Mouse (Mus musculus) CH12F3 (cell line): Measurements from ENCODE around the gene Larp1.

Experiments
- in situ Hi-C: fragments of 300-500 bp; cut with MboI; formaldehyde crosslinking; loops from 2 replicates; pipeline ENCODE4 v1.14.3; 2020; ENCODE audit warnings: low sequenced_read_pairs

Larp1 gene

DNA sequence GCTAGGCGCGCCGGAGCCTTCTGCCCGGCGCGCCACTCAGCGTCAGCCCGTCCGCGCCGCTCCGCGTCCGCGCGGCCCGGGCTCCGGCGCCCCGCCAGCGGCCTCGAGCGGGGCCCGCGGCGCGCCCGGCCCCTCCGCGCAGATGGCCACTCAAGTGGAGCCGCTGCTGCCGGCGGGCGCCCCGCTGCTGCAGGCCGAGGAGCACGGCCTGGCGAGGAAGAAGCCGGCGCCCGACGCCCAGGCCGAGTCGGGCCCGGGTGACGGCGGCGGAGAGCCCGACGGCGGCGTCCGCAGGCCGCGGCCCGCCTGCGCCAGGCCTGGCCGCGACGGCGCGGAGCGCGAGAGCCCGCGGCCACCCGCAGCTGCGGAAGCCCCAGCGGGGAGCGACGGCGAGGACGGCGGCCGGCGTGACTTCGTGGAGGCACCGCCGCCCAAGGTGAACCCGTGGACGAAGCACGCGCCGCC is at the start of gene Larp1:
Gene Larp1, plus strand, starts transcription at position 14 of the 465 bp plus-strand sequence.
- in situ Hi-C loops: no loop called here

DNA sequence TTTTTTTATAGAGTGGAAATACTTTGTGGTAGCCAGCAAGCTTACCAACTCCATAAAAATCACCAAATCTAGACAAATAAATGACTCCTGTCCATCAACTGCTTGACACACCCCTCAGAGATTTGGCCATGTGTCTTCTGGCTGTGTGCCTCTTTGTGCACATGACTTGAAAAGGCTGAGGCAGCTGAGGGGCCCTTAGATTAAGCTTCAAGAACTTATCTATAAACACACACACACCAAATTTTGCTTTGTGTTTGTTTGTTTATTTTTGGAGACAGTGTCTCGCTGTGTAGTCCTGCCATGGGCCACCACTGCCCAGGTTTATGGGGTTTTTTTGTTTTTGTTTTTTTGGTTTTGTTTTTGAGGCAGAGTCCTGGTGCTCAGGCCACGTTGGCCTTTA is 48.9 kb upstream of the Larp1 start:
- in situ Hi-C loops: loop anchor here (10.0 kb wide), 1 partner anchor 105 kb away; no protein-coding TSS in a partner anchor

DNA sequence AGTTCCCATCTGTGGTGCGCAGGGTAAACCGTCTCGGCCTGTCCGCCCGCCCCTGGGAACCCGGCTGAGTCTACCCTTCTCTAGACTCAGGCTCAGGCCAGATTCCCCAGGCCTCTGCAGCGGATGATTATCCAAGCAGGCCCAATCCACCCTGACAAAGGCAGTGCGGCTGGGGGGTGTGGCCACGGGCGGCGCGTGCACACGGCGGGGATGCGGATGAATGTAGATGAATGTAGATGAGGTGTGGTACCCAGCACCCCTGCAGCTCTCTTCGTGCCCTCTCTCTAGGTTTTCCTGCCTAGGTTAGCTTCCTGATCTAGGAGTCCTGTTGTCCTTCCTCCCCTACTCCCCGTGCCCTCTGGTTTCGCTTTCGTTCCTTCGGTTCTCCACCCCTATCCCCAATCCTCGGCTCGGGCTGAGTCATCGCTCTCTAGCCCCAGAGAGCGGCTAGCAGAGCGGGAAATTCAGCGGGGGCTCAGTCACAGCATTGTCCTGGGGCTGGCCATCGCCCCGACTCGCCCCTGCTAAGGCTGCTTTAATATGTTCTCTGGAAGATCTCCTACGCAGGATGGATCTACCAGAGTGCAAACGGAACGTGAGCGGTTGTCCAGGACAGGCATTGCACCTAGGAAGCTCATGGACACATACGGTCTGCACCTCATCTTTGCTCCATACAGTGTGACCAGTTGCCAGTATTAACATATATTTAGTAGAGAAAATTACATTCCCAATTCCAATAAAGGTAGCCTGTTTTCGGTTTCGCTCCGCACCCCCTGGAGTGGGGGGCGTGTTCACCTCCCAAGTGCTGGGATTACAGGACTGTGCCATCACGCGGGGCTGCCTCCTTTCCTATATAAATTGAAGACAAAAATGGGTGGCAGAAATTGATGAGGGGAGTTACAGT is 46.2 kb upstream of the Larp1 start:
- in situ Hi-C loops: no loop called here

DNA sequence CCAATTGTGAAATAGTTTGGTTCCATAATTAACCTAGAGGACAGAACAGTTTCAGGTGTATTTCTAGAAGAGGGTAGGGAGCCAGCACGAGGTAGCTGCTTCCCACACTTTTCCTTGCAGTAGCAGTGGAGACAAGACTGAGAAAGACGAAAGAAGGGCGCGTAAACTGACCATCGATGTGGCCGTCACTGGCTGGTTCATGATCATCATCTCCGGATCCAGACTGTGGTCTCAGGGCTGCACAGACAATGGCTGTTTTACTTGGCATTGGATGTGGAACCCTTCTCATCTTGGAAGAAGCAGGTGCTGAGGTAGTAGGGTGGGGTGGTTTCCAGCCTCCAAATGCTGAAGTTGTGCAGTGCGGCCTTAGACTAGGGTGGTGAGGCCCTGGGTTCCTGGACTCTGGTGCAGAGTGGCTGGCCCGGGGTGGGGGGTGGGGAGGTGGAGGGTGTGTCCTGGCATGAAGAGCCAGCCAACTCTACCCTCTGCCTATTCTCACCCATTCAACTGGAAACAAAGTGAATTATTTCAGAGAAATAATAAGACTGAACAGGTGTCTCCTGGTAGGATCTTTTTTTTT is 45.5 kb upstream of the Larp1 start:
- in situ Hi-C loops: no loop called here

DNA sequence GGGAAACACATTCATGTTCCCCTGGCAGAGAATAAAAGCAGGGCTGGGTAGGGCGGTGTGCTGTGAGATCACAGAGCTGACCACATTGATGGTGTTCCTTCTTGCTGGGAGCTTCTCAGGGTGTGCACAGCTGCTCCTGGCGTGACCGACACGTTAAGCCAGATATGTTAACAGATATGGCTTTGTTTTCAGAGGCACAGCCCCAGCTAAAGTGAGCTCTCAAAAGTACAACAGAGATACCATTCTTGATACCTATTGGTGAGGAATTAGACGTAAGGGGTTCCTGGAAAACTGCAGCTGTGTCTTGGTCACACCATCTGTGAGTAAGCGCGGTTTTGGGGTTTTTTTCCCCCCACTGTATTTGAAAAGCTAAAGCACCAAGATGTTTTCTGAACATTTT is 42.2 kb upstream of the Larp1 start:
- in situ Hi-C loops: no loop called here

DNA sequence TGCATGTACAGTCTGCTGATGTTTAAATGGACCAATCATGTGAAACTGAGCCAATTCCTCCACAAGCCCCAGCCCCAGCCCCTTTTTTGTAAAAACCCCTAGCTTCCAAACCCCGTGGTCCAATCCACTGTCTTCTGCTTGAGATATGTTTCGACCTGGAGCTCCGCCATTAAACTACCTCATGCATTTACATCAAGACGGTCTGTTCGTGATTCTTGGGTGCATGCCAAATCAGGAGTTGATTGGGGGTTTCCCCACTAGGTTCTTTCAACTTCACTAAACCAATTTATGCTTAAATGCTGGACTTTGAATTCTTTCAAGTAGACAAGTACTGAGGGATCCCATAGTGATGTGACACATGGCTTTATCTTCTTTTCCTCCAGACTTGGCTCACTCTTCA is 40.6 kb upstream of the Larp1 start:
- in situ Hi-C loops: no loop called here

DNA sequence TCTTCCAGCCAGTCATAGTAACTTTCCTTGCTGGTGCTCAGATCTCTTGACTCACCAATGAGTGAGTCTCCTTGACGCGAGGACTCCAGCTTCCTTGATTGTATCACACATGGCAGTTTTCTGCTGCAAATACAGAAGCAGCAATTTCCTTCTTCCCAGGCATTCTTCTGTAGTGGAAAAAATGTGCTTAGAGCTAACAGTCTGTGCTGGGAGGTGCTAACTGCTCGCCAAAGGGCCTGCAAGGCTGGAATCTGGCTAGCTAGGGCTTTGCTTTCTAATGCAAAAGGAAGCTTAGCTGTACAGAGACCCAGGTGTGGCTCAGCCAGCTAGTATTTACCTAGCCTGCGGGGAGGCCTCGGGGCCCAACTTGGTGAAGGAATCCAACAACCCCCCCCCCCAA is 38.3 kb upstream of the Larp1 start:
- in situ Hi-C loops: no loop called here

DNA sequence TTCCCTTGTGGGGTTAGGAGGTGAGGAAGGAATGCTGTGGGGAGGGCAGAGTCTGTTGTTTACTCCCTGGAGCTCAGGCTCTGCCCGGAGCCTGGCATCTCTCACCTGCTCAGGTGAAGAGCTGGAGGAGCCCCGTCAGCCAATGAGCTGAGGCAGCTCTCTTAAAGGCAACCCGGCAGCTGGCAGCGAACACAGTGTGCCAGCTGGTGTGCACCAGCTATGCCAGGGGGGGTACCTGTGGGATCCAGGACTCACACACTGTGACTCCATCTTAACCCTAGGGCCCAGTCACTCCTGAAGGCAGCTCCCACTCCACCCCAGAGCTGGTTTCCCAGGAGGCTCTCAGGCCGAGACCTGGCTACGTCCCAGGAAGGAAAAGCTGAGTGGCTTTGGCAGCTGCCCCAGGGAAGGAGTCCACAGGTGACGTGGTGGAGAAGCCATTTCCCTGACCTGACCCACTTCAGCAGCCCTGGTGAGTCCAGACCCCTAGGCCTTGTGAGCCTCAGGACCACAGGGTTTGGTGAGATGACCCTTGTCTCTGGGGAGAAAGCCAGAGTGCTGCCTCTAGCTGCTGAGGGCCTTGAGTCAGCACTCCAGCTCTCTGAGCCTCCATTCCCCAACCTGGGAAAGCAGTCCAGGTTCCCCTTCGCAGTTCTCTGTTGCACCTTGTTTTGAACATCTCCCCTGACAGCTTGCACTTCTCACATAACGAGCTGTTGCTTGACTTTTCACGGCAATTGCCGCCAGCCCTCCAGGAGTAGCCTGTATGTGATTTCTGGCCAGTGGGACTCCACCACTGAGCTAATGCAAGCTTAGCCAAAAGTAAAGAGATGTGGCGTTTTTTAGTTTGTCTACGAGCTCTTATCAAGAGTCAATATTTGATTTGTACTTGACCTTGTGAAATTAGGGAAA is 35.6 kb upstream of the Larp1 start:
- in situ Hi-C loops: no loop called here

DNA sequence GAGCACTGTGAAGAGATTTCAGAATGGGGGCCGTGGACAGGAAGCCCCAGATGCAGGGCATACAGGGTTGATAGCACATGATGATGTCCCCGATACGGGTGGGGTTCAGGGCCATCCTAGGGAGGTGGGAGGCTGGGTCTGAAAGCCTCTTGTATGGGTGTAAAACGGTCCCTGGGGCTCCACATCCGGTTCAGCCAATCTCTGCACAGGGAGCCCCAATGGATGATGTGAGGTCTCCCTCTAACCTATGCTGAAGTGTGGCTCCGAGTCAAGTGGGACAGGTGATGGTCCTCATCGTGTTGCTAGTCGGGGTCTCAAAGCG is 35.0 kb upstream of the Larp1 start:
- in situ Hi-C loops: no loop called here

DNA sequence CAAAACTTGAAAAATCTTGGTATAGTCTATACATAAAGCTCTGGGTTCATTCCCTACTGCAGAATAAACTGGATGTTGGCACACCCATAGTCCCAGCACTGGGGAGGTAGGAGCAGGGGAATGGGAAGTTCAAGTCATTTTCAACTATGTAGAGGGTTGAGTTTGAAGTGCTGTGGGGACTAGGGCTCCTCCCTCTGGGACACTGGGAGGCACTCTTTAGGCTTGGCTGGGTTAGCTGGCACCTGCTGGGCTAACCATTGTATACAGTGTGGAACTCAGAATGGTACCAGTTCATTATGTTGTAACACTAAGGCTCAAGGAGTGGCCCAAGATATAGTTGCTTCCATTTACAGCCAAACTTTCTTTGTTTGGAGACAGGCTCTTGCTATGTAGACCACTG is 33.0 kb upstream of the Larp1 start:
- in situ Hi-C loops: no loop called here

DNA sequence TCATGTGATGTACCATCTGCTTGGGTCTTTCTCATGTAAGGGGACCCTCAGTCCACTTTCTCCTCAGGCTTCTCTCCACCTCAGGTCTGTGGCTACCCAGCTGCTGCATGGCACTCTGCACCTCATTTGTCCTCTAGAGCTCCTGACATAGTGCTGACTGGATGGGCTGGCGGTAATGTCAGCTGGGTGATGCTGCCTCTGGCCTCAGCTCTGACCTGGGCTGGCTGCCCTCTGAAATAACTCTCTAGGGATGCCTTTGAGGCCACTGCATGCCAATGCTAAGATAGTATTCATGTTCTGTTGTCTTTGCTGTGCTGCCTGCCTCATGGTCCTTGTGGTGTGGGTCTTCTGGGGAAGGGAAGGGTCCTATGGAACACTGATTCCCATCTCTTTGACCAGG is 31.2 kb upstream of the Larp1 start:
- in situ Hi-C loops: no loop called here

DNA sequence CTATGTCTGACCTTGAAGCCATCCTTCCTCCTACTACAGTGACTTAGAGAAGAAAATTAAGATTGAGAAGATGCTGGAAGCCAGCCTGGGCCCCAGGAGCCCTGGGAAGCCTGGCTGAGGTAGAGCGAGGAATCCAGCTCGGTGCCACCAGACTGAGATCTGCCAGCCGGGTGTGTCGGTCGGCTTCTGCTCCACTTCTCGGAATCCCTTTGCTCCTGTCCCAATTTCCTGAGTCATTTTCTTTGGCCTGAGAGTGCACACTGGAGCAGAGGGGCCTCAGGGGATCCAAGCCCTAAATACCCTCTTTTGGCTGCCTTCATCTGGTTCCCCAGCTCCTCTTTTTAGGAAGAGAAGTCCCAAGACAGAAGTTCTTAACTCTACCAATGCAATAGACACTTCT is 29.2 kb upstream of the Larp1 start:
- in situ Hi-C loops: no loop called here

DNA sequence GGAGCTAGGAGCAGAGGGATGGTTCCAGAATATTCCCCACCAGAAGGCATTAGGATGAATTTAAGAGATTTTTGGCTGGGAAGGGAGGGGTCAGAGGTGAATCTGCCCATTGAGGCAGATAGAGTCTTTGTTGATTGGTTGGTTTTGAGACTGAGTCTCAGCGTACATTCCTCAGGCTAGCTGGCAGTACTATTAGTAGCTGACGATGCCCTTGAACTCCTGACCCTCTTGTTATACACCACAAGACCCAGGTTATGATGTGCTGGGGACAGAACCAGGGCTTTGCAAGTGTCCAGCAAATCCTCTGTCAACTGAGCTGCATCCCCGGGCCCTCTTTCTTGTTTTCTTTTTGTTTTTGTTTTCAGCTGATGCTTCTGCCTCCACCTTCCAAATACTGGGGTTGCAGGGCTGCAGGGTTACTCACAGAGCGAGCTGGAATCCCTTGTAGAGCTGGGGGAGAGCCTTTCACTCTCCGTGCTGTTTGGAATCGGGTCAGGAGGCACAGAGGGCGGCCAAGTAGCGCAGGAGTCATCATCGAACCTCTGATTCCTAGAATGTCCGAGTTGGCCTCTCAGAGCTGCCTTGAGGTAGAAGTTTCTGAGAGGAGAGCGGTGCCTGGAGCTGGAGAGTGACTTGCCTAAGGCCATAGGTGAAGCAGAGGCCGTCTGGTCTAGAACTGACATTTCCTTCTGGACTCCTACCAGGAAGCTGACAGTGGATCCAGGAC is 27.6 kb upstream of the Larp1 start:
- in situ Hi-C loops: no loop called here

DNA sequence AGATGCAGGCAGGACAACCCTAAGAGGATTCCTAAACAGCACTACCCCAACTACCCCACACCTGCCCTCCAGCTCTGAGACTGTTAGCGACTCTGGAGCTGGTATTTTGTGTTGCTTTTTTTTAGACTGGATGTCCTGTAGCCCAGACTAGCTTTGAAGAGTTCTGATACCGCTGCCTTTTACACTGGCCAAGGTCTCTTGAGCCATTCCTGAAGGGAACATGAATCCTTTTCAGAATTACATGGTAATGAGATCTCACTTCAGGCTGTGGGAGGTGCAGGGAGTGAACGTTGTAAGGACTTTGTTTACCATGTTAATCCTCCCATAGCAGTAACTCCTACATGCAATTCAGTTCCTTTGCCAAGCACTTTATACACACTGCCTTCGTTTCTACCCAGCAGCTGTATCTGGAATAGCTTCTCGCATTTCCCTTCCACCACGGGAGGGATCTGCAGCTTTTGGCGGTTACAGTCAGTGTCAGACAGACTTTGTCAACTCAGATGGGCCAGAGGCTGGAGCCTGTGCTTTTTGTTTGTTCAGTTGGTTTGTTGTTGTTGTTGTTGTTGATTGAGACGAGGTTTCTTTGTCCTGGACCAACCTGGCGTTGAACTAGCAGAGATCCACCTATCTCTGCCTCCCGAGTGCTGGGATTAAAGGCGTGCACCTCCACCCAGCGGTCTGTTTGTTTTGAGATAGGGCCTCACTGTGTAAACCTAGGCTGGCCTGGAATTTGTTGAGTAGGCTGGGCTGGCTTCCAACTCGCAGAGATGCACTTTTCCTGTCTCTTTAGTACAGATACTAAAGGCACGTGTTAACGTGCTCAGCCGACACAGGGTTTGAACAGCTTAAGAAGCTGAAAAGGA is 25.2 kb upstream of the Larp1 start:
- in situ Hi-C loops: no loop called here

DNA sequence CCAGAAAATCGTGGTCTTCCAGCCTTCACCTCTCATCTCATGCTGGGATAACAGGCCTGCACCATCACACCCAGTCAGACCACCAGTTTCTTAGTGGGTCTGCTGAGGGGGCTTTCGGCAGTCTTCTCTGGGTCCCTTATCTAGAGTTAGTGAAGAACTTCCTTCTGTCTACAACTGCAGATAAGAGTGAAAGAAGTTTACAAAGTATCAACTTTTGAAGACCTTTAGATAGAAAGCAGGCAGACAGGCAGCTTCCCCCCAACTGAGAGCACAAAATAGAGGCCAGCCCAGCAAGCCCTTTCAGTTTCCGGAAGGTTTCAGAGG is 24.6 kb upstream of the Larp1 start:
- in situ Hi-C loops: no loop called here

DNA sequence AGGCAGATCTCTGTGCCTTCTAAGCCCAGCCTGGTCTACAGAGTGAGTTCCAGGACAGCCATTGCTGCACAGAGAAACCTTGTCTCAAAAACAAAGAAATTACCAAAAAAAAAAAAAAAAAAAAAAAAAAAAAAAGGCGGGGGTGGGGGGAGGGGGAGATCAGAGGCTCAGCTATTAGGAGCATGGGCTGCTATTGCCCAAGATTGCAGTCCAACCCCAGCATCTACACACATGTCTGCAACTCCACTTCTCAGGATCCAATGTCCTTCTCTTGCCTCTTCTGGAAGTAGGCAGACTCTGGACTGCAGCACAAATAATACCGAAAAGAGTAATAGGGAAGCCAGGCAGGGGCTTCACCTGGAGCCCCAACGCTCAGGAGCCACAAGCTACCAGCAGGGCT is 23.4 kb upstream of the Larp1 start:
- in situ Hi-C loops: no loop called here

DNA sequence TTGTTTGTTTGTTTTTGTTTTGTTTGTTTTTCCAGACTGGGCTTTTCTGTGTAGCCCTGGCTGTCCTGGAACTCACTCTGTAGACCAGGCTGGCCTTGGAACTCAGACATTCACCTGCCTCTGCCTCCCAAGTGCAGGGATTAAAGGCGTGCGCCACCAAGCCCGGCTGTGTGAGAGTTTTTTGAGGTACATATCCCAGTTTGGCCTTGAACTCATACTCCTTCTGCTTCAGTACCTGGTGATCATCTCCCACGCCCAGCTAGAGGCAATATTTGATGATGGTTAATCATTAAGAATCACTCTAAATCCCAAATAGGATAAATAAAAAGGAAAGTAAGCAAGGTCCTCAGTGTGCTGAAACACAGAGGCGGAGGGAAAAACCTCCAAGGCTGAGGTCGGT is 22.8 kb upstream of the Larp1 start:
- in situ Hi-C loops: no loop called here

DNA sequence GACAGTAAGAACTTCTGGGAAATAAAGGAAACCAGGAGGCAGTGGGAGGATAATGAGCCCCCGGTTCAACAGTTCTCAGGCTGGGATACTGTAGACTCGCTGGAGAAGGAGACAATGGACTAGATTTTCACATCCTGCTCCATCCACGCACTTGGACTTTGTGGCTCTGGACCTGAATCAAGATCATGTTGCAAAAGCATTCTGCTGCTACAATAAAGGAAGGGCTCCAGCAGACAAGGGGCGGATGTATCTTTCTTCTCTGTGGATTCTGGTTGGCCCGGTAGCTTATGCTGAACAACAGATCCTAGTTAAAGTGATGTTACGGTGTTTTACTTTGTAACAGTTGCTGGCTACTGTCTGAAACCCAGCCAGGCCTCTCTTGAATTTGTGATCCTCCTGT is 22.4 kb upstream of the Larp1 start:
- in situ Hi-C loops: no loop called here

DNA sequence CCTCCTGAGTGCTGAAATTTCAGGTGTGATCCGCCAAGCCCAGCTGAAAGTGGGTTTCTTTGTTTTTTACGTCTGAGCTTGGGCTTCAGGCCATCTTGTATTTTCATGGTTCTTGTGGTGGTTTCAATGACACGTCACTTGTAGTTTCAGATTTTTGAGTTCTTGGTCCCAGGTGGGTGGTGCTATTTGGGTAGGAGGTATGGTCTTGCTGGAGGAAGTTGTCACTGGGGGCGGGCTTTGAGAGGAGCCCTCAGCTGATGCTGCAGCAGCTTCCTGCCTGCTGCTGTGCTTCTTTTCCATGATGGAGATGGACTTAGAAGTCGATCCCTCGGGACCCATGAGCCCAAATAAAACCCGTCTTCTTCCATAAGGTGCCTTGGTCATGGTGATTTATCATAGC is 22.0 kb upstream of the Larp1 start:
- in situ Hi-C loops: no loop called here

DNA sequence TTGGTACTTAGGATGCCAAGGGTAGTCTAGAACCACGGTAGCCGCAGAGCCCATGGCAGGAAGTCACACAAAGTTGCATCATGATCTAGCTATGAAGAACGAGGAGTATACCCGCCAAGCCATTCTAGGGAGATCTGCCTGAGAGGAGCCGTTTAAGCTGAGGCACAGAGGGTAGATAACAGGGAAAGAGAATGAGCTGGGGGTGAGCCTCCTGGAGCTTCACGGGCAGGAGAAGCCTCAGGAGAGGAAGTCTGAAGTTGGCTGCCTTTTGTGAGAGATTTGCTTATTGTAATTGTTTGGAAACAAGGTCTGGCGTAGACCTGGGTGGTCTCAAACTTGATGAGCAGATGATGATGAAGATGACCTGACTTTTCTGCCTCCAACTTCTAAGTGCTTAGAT is 10.7 kb upstream of the Larp1 start:
- in situ Hi-C loops: no loop called here
